Mouse (Mus musculus): ENCODE measurements at regions not wholly inside any gene's neighbourhood (a gene's known extent, or its start where the extent isn't known, plus 50 kb on each side); places are given as distances from the start of the nearest gene placed in this dataset.

DNA sequence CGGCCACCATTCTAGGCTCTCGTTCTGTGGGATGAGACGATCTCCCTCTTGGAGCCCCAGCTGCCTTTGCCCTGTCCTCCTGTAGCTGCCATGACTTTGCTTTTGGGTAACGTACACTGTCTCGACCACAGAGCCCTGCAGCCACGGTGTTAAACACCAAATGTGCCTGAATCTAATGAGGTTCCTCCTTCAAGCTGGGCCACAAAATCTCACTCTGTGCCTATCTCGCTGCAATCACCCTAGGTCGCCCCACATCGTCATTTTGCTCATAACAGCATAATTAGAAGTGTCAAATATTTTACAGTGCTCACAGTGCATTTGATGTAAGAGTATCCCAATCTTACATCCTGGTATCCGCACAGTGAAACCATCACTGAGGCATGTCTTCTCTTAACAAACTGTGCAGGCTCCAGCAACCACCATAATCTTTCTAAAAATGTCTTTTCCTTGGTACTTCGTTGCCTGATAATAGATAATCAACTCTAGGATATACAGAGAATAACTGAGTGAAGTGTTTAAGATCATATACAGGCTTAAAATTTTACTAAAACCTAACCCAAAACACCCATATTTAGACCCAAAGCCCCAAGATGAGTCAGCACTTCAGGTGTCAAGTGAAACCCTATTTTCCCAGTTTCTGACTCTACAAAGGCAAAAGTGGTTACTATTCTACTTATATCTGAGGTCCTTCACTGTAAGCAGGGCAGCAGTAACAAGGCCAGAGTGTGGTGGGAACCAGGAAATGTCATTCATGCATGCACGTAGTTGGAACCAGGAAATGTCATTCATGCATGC is 219.8 kb upstream of the Hs6st1 start:
- Histone ChIP-seq H3K4me2 (replicated peaks; ENCODE audit: low read depth, low read length) (no peak overlapping the region), H3K27ac (ENCODE audit: low read length) (no peak overlapping the region), H3K4me1 (ENCODE audit: insufficient read depth, low read depth, low read length) (no peaks in the 10 kb centered on the region), H3K4me3 (ENCODE audit: low read depth, low read length) (no peak overlapping the region), H3K36me3 (ENCODE audit: insufficient read depth, low read length) (no peaks in the 10 kb centered on the region), H3K9me3 (ENCODE audit: low read length) (no peaks in the 10 kb centered on the region), H3K27me3 (replicated peaks; ENCODE audit: insufficient read depth, low read length) (no peaks in the 10 kb centered on the region), H3K9ac (replicated peaks; ENCODE audit: low read depth) (no peak overlapping the region)
- no peak for DNase-seq (ENCODE audit: low spot score)
- WGBS = 78% methylated on average over 12 of the region's 12 CpGs
- no peak for TF ChIP-seq CTCF (IDR thresholded peaks at IDR 0.05)
- TF ChIP-seq EP300 (IDR thresholded peaks at IDR 0.05) = no peak
- ATAC-seq = no peak

DNA sequence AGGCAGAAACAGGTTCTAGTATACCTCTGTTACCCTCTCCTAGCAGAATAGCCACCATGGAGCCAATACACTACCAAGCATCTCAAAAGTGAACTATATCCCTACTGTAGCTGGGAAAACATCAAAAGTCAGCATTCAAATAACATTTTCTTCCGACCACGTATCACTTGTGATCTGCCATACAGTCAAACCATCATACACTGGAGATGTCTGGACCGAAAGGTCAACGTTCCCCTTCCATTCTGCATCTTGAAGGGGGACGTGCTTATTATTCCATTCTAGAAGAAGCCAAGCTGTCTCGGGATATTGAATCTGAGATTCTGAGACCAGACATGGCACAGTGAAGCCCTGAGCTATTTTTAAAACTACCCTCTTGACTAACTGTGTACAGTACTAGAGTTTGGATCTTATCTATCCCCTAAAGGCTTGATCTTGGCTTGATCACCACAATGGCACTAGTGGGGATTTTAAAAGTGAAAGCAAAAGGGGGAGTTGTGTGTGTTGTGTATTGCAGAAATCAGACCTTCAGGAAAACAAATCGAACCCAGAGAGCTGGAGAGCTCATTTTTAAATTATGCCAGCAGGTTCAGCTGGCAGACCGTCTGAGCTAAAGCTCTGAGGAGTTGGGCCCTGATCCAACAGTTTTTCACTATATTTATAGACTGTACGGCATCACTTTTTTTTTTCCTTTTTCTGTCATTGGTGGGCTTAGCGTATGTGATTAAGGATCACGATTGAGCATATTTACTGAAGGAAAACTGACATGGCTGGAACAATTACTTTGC is 218.6 kb upstream of the Hs6st1 start:
- 62% methylated on average over 11 of the region's 11 CpGs for WGBS
- TF ChIP-seq CTCF (IDR thresholded peaks at IDR 0.05) = no peak
- TF ChIP-seq EP300 (IDR thresholded peaks at IDR 0.05) = no peak
- DNase-seq (ENCODE audit: low spot score) = peak; percentile 42
- Histone ChIP-seq H3K9me3 (ENCODE audit: low read length) (no peaks in the 10 kb centered on the region), H3K4me1 (ENCODE audit: insufficient read depth, low read depth, low read length) (no peaks in the 10 kb centered on the region), H3K27me3 (replicated peaks; ENCODE audit: insufficient read depth, low read length) (no peaks in the 10 kb centered on the region), H3K27ac (ENCODE audit: low read length) (no peak overlapping the region), H3K4me3 (ENCODE audit: low read depth, low read length) (peak overlapping the region; percentile 19), H3K4me2 (replicated peaks; ENCODE audit: low read depth, low read length) (peak overlapping the region; percentile 39), H3K9ac (replicated peaks; ENCODE audit: low read depth) (peak overlapping the region; percentile 16; the same call in 1 of the 2 replicates), H3K36me3 (ENCODE audit: insufficient read depth, low read length) (no peaks in the 10 kb centered on the region)
- ATAC-seq = 0 out of 2 replicates have a peak, but pooled peaks have one; percentile 8

DNA sequence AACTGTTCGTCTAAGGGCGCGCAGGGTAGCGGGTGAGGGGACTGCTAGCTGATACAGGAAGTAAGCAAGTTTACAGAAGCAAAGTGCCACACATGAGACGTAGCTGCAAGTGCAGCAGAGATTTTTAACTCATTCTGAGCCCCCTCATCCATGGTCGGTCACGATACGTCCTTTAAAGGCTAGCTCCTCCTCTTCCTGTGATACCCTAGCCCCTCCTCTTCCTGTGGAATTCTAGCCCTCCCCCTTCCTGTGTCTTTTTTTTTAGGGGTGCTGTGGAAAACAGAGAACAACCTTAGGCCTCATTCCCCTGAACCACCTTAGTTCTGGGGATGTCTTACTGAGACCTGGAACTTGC is 218.0 kb upstream of the Hs6st1 start:
- no peaks in the 10 kb centered on the region for H3K27me3 ChIP-seq (replicated peaks; ENCODE audit: insufficient read depth, low read length)
- no peaks in the 10 kb centered on the region for H3K36me3 ChIP-seq (ENCODE audit: insufficient read depth, low read length)
- H3K9ac ChIP-seq (replicated peaks; ENCODE audit: low read depth) = no peak overlapping the region
- DNase-seq (ENCODE audit: low spot score) (peak; percentile 53), ATAC-seq (peak; percentile 41)
- no peaks in the 10 kb centered on the region for H3K4me1 ChIP-seq (ENCODE audit: insufficient read depth, low read depth, low read length)
- WGBS = 47% methylated on average over 8 of the region's 8 CpGs
- no peak overlapping the region for H3K27ac ChIP-seq (ENCODE audit: low read length)
- H3K4me2 ChIP-seq (replicated peaks; ENCODE audit: low read depth, low read length) = peak overlapping the region; percentile 39
- H3K9me3 ChIP-seq (ENCODE audit: low read length) = no peaks in the 10 kb centered on the region
- H3K4me3 ChIP-seq (ENCODE audit: low read depth, low read length) = peak overlapping the region; percentile 19
- TF ChIP-seq EP300 (IDR thresholded peaks at IDR 0.05) (no peak), CTCF (IDR thresholded peaks at IDR 0.05) (no peak)

DNA sequence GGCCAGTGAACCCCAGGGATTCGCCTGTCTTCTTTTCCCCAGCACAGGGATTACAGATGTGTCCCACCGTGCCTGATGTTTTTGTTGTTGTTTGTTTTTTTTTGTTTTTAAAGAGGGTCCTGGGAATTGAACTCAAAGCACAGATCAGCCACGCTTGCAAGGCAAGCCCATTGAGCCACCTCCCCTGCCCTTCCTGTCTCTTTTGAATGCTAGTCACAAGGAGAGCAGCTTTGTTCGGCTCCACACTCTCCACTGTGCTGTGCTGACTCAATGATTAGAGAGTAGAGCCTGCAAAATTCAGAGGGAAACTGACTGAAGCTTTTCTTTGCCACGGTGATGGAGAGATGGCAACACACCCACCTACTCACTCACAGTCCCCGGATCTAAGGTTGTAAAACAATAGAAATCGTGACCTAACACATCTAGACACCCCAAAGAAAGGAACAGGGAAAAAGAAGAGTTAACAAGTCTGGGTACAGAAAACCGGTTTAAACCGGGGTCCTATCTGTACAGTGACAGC is 217.6 kb upstream of the Hs6st1 start:
- no peak for DNase-seq (ENCODE audit: low spot score)

DNA sequence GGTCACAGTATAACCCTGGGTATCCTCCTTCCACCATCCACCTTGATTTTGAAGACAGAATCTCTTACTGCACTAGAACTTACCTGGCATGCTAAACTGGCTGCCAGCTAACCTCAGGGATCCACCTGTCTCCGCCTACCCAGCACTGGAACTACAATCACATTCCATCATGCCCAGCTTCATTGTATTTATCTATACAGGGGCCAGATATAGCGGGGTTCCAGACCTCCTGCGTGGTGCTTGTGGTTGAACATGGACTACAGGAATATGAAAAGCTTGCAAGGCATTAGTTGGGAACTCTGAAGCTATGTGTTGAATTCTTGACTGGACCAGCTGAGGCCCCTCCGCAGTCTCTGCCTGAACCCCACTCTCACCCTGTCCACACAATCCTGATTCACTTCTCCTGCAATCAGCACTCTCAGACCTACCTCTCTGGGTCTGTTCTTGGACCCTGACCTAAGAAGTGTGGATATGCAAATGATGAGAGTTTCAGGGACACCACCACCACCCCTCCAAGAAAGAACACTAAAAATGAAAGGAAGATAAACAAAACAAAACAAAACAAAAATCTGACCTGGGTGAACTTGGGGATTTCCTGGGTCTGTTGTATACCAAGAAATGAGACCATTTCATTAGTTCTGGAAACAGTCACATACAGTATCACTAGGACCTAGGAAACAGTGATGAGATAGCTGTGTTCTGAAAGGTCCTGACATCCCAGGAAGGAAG is 216.4 kb upstream of the Hs6st1 start:
- H3K4me1 ChIP-seq (ENCODE audit: insufficient read depth, low read depth, low read length) = no peaks in the 10 kb centered on the region
- no peak for DNase-seq (ENCODE audit: low spot score)
- no peak for TF ChIP-seq EP300 (IDR thresholded peaks at IDR 0.05)
- no peak for TF ChIP-seq CTCF (IDR thresholded peaks at IDR 0.05)
- H3K9me3 ChIP-seq (ENCODE audit: low read length) = no peaks in the 10 kb centered on the region
- no peak overlapping the region for H3K4me2 ChIP-seq (replicated peaks; ENCODE audit: low read depth, low read length)
- no peak overlapping the region for H3K4me3 ChIP-seq (ENCODE audit: low read depth, low read length)
- H3K27me3 ChIP-seq (replicated peaks; ENCODE audit: insufficient read depth, low read length) = no peaks in the 10 kb centered on the region
- no peak for ATAC-seq
- no peak overlapping the region for H3K9ac ChIP-seq (replicated peaks; ENCODE audit: low read depth)
- H3K27ac ChIP-seq (ENCODE audit: low read length) = no peak overlapping the region
- no peaks in the 10 kb centered on the region for H3K36me3 ChIP-seq (ENCODE audit: insufficient read depth, low read length)
- 94% methylated on average over 4 of the region's 4 CpGs for WGBS

More for the DNA sequence above, 217.6 kb upstream of the Hs6st1 start:
- Histone ChIP-seq H3K36me3 (ENCODE audit: insufficient read depth, low read length) (no peaks in the 10 kb centered on the region), H3K4me2 (replicated peaks; ENCODE audit: low read depth, low read length) (no peak overlapping the region), H3K27ac (ENCODE audit: low read length) (no peak overlapping the region), H3K4me1 (ENCODE audit: insufficient read depth, low read depth, low read length) (no peaks in the 10 kb centered on the region), H3K9me3 (ENCODE audit: low read length) (no peaks in the 10 kb centered on the region), H3K27me3 (replicated peaks; ENCODE audit: insufficient read depth, low read length) (no peaks in the 10 kb centered on the region), H3K9ac (replicated peaks; ENCODE audit: low read depth) (no peak overlapping the region), H3K4me3 (ENCODE audit: low read depth, low read length) (no peak overlapping the region)
- ATAC-seq = no peak
- 65% methylated on average over 9 of the region's 9 CpGs for whole genome bisulfite sequencing
- TF ChIP-seq CTCF (IDR thresholded peaks at IDR 0.05) (no peak), EP300 (IDR thresholded peaks at IDR 0.05) (no peak)

DNA sequence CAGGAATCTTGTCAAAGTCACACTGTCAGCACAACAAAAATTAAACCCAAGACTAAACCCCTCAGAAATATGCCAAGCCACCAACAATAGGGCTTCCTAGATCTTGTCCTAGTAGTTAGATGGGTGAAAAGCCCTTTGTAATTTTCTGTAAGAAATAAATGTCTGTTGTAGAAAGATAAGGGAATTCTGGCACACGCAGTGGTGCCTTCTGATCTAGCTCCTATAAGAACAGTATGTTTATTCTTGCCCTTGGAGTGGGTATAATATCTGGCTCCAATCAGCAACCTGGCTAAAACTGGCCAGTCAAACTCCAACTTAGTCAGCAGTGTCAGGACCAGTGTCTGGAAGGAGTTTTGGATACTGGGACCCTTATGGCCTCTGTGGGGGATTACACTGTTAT is 215.2 kb upstream of the Hs6st1 start:
- no peak overlapping the region for H3K4me3 ChIP-seq (ENCODE audit: low read depth, low read length)
- no peaks in the 10 kb centered on the region for H3K27me3 ChIP-seq (replicated peaks; ENCODE audit: insufficient read depth, low read length)
- 25% methylated on average over 1 of the region's 1 CpGs for WGBS
- no peak for ATAC-seq
- no peaks in the 10 kb centered on the region for H3K9me3 ChIP-seq (ENCODE audit: low read length)
- H3K4me1 ChIP-seq (ENCODE audit: insufficient read depth, low read depth, low read length) = no peaks in the 10 kb centered on the region
- no peak overlapping the region for H3K4me2 ChIP-seq (replicated peaks; ENCODE audit: low read depth, low read length)
- H3K27ac ChIP-seq (ENCODE audit: low read length) = no peak overlapping the region
- H3K36me3 ChIP-seq (ENCODE audit: insufficient read depth, low read length) = no peaks in the 10 kb centered on the region
- no peak for DNase-seq (ENCODE audit: low spot score)
- H3K9ac ChIP-seq (replicated peaks; ENCODE audit: low read depth) = no peak overlapping the region
- TF ChIP-seq CTCF (IDR thresholded peaks at IDR 0.05) (no peak), EP300 (IDR thresholded peaks at IDR 0.05) (no peak)
